Mouse (Mus musculus) thymus, adult 18-20 months (tissue): Measurements from ENCODE around the gene Crlf1.

ENCODE experiments used
- DNase-seq, 2 experiments: peaks; one replicate each; pipeline ENCODE4 v3.0.0; 2022; ENCODE audit warnings: mixed read lengths in 2 of 2

The Crlf1 gene

DNA sequence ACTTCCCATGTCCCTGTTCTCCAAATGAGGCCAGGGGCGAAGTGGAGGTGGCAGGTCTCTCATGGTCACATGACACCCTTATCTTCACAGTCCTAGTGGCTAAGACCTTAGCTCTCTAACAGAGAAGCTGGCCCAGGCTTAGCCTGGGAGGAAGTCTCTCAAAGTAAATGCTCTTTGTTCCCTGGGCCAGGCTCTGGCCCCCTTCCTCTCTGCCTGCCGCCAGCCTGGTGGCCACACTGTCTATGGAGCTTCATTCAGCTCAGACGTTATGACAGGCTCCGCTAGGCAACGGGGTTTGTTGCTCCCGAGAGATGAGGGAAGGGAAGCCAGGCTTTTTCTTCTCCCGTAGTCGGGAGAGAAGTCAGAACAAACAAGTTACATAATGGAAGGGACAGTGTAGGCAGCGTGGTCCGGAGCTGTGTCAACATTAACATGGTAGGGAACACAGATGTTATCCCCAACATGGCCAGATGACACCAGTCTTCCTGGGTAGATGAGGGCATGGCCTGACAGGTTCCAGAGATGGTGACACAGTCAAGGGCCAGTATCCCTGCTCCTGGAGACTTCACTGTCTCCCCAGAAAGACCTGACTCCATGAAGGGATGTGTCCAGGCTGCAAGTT, 23.6 kb upstream of the Crlf1 start:
- DNase-seq = no peak

DNA sequence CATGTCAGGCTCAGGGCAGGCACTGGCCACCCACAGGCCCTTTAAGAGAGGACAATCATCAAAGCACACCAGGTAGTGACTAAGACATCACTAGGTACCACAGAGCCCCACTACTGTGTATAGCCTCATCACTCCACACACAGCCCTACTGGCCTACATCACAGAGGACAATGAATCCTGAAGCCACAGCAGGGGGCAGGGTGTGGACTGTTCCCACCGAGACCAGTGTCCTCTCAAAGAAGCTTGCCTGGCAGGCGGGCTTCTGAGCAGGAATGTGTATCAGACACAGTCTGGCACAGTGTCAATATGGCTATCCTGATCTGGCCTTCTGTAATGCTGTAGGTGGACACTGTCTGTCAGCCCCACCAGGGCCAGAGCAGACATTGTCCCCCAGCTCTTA, 23.0 kb upstream of the Crlf1 start:
- no peak for DNase-seq

DNA sequence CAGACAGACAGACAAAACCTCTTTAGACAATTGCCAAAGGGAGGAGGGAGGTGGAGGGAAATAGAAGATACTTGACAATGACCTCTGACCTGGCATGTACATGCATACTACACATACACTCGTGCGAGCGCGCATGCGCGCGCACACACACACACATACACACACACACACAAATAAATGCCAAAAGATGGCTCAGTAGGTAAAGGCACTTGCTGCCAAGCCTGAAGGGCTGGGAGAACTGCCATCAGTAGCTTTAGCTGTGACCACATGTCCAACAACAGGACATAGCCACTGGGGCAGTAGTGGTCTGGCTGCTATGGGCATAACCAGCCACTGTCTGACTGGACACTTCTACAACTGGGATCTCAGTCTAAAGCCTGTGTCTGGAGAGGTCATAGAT, 21.1 kb upstream of the Crlf1 start:
- DNase-seq = no peak

DNA sequence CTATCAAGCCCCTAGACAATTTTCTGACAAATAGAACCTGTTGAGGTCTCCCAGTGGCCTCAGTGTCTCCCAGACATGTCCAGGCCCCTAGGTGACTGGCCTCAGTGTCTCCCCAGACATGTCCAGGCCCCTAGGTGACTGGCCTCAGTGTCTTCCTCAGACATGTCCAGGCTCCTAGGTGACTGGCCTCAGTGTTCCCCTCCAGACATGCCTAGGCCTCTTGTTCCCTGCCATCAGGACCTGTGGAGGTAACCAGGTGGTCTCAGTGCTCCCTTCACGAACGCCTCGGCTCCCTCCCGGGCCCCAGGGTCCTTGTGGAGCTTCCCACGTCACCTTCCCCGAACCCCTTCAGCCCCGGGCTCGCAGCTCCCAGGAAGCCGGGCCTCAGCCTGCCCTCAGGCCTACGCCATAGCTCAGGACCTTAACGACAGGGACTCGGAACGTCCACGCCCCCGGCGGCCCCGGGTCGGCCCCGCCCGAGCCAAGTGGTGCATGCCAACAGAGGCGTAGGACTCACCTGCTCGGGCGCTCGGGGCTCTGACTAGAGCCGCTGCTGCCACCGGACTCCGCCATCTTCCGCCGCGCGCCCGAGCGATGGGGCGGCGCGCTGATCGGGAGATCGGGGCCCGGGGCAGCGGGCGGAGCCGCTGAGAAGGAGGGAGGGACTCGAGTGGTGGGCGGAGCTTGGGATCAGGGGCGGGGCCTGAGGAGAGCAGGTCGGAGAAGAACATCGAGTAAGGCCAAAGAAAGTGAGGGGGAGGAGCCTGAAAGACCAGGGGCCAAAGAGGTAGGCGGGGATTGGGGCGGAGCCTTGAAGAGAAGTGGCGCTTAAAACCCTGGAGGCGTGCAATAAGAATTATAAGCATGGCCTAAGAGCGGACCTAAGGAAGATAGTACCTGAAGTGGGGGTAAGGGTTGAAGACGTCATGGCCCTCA, 16.4 kb upstream of the Crlf1 start, which contains the start of gene Klhl26:
Gene Klhl26, minus strand, starts transcription at position 636 of the 936 bp plus-strand sequence.
- peak; percentile 85 to 89 for DNase-seq

DNA sequence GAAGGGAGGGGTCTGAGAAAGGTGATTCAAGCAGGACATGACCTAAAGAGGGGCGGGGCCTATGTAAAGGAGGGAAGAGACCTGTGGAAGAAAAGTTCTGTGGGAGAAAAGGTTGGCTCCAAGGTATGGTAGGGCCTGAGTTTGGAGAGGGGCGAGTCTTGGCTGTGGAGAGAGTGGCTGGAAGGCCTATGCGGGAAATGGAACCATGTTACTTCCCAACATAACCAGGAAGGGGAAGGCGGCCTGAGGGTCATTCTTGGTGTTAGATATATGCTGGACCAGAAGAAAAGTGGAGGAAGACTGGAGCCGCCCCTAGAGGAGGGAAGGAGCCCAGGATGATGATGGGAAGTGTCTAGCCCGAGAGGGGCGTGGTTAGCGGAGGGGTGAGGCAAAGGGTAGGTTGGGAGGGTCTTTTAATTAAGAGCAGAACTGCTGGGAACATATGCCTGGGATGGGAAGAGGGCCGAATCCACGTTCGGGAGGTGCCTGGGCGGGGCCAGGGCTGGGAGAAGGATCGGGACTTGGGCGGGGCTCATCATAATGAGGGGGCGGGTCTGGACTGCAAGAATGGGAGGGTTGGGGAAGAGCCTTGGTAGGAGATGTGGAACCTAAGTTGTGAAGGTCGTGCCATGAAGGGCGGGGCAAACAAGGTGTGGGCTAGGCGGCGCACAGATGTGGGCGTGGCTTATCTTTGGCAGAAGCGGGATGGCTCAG, 15.5 kb upstream of the Crlf1 start:
- no peak for DNase-seq

DNA sequence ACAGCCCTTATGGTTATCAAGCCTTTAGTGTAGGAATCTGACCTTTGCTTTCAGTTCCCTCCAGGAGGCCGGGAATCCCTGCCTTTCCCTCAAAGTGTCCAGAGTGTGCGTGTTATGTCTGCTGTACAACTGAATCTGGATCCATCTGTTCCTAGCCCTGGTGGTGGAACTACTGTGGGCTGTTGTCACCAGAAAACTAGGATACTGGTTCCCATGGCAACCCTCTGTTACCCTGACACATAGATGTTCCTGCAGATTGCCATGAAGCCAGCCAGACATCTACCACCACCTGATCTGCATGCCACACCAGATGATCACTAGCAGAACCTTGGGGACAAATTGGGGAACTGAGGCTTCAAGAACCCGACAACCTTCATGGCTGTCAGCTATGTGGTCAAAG, 11.1 kb upstream of the Crlf1 start:
- no peak for DNase-seq

DNA sequence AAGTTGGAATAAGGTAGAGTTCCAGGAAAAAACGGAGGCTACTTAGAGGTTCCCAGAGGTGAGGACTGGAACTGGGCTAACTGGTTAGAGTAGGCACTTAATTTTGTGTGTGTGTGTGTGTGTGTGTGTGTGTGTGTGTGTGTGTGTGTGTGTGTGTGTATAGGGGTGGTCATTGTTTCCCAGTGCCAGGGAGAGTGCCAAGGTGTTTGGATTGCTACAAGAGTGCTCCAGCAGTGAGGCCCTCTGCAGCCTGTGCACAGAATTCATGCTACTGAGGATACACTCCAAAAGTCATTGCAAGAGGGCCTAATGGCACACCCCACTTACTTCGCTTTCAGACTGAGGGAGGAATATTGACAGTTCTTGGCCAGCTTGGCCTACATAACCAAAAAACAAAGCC, 10.0 kb upstream of the Crlf1 start:
- DNase-seq = no peak

DNA sequence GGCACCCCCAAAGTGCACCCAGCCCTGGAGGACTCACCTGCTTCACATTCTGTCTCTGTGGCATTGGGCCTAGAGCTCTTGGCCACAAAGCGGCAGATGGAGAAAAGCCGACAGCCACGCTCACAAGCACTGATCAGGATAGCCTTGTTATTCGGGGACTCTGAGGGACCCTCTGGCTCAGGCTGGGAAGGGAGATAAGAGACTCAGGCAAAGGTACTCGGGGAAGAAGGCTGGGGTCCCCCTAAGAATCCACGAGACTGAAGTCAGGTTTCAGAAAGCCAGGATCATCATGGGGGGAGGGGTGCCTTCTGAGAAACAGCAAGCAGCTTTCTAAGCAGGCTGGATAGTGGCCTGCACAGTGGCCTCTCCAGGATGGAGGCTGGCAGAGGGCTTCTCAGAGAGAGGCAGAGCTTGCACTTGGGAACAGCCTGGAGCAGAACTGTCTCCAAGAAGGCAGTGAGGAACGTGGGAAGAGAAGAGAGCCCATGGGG, 6.7 kb upstream of the Crlf1 start:
- DNase-seq = no peak

DNA sequence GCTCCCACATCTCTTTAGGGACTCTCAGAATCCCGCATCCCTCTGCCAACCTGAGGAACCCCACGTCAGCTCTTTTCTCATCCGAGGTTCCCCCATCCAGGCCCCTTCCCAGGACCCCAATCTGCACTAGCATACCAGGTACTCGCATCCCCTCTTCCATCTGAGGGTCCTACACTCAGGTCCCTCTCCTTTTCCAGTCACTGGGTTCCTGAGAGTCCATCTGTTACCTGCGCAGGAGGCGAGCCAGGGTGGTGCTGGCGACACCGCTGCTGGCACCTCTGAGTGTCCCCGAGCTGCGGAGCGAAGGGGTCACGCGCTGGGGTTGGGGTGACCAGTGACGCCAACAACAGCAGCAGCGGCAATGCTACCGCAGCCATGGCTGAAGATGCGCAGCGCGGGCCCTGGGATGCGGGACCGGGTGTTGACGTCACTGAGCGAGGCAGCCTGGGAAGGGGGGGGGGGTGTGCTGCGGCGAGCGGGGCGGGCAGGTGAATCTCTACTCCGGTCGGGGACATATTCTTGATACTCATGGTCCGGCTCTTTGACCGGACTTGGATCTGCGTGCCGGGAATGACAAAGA, 5.9 kb upstream of the Crlf1 start, which contains the start of gene Tmem59l:
Gene Tmem59l, minus strand, starts transcription at position 418 of the 580 bp plus-strand sequence.
- no peak for DNase-seq

DNA sequence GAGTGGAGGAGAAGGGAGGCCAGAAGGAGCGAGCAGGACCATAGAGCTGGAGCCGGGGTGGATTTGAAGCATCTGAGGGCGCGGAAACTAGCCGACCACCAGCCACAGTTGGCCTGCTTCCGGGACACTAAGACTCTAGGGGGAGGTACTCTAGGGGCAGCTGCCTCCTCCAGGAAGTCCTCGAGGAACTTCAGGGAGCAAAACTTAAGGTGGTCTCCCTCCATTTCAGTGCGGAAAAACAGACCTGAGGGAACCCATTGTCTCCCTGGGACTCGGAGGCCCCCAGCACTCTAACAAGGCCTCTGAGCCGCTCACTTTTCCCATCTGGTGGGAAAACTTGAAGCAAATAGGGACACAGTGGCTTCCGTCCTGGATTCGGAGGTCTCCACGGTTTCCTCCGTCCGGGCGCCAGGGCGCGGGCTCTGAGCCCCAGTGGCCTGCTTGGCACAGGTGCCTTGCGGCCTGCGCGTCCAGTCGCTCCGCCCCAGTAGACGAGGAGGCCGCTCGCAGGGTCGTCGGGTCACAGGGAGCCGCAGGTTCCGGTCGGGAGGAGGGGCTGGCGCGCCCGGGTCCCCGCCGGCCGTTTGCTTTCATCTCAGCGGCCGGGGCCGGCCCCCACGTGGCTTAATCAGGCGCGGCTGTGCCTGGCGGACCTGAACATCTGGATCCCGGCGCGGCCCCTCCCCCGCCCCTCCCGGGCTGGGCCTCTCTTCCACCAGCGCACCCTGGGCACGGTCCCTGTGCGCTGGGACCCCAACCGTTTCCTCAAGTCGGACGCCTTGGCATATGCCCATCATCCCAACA, 4.8 kb upstream of the Crlf1 start:
- no peak for DNase-seq

DNA sequence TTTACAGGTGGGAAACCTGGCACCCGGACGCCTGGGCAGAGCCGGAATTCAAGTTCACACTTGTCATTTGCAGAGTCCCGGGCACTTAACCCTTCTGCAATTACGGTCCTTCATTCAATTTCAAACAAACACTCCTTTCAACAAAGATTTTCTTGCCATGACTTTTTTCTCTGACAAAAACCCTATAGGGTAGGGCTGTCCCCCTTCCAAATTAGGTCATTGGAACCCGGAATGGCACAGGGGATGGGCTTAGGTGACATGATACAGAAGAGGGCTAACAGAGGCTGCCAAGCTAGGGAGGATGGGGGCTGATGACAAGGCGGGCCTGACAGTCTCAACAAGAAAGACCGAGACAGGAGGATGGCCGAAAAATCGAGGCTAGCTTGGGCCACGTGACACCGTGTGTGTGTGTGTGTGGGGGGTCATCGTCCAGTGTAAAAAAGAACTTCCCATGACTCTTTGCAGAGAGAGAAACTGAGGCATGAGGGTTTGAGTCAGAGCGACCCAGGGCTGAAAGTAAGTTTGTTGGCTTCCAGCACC, 4.0 kb upstream of the Crlf1 start:
- DNase-seq = no peak

DNA sequence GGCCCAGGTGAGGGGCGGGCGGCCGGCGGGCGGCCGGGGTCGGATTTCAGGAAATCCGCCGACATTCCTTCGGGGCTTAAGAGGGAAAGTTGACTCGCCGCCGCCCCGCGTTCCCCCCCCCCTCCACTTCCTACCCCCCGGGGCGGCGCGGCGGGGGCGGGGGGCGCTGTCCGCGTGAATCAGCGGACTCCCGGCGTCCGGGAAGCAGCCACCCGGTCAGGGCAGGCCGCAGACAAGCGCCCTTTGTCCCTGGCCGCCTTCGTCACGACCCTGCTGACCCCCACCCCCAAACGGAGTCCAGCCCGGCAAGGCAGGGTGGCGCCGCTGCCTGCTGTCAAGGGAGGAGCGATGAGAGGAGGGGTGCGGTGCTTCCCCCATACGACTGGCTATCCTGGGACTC, 3.4 kb upstream of the Crlf1 start:
- no peak for DNase-seq

DNA sequence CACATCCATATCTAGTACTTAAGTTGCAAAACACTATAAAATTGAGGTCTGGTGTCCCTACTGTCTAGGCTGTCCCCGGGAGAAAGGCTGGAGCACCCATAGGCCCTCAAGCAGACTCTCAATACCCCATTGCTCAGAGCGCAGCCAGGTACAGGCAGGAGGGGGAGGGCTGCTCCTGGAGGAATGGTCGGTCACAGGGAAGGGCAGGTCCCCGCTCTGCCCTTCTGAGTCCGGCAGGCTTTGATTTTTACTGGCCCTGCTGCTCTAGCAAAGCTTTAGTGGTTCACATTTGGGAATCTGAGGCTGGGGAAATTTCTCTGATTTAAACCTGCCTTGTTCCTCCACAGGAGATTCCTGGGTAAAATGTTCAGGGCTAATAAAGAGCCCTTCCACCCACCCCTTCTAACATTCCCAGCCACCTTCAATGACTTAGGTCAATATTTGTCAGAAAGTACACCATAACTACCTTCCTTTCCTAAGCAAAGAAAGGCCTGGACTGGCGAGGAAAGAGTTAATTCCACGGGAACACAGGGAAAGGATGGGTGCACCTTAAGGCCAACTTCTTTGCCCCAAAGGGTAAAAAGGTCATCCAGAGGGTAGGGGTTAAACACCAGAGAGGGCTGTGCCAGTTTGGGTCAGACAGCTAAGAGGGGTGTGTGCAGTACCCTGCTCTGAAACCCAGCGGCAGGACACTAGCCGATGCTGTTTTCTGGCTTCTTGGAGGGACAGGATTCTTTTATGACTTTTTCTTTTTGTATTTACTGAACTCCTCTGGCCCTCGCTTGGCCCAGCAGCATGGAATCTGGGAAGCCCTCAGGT, 2.7 kb upstream of the Crlf1 start:
- no peak for DNase-seq

DNA sequence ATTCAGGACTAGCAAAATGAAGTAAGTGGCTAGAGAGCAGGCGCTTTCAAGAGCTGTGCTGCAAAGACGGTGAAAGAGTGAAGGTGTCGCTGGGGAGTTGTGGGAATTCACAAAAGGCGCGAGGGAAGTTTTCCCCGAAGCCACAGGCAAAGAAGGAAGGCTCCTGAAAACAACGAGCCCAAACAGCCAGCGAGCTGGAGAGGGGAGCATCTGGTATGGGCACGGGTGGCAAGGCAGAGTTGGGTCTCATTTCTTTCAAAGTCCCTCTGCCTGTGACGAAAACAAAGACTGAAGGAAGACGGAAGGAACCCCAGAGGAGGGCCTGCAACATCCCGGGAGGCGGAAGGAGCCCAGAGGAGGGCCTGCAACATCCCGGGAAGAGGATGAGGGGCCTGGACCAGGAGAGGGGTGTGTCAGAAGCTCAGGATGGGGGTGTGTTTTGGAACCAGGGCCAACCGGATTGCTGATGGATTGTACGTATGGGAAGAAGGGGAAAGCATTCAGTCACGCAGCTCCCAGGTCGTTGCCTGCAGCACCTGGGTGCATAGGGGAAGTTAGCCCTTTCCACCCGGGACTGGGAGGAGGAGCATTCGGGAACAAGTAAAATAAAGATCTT, 2.0 kb upstream of the Crlf1 start:
- DNase-seq = no peak

DNA sequence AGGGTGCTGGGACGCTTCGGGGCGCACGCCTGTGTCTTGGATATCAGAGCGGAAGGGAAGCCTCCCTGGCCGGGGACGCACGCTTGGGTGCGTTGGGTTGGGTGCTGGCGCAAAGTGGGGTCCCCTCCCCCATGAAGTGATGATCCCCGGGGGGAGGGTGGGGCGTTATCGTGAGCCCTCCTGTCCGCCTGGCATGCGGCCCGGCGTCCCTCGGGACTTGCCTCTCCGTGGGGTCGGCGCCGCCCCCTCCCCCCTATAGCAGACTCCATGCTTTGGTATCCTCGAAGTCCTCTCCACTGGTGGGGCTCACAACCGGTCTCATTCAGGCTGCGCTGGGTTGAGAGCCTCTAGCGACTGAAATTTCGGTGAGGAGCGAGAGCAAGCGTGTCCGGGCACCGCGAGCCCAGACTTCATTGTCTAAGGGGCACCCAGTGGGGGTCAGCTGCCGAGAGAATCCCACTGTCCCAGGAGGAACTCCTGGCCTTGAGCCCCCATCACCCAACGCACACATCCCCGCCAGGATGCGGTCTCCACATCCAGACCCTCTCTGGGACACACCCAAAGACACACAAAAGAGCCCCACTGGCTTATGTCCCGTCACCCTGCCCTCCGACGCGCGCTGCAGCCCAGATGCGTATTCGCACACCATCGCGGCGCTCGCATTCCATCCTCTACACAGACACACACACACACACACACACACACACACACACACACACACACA, 896 bp downstream of the Crlf1 start:
- DNase-seq = no peak

DNA sequence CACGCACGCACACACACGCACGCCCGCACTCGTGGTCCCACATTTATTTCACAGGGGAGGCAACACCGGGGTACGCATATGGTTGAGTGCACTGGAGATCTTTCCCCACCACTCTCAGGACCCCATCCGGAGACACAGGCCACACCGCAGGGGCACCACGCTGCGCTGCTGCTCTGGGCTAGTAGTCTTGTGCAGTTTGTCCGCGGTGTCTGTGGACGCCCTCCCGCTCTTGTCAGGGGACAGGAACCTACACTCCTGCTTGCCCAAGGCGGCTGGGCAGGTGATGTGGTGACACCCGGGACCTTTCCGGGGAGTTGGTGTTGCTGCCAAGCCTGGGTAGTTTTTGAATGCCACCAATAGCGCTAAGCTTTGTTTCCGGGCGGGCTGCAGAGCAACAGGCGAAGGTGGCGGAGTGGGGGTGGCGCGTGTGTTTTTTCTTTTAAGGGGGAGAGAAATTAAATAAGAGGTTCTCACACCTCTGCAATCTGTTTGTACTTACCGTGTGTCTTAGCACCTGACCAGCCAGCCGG, 1.5 kb downstream of the Crlf1 start:
- DNase-seq = no peak

DNA sequence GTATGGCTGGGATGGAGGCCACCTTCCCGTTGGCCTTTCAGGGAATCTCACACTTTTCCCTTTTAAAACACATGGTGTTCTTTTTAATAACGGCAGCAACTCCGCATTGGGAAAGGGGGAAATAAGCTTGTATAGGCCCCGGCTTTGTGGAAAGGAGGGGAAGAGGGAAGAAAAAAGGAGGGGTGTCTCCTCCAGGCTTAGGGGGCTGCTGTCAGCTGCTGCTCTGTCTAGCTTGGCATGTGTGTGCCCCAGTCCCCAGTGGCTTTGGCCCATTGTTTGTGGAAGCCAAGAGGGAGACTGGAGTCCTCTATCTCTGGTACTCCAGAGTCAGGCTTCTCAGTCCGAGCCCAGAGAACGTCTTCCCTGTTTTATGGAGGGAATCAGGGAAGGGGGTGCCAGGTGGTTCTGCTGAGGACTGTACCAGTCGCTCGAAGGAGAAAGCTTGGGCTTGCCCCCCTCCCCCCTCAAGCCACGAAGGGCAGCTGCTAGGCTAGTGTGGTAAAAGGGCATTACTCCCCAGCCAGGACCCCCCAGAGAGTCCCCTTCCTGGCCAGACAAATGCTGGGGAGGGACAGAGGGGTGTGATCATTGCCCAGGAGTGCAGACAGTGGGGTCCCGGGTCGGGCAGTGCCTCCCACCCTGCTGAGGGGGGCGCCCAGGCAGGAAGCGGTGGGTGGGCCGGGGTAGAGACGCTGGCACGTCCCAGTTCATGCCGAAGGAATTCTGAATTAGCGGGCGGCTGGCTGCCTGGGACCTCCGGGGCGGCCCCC, 2.2 kb downstream of the Crlf1 start:
- no peak for DNase-seq

DNA sequence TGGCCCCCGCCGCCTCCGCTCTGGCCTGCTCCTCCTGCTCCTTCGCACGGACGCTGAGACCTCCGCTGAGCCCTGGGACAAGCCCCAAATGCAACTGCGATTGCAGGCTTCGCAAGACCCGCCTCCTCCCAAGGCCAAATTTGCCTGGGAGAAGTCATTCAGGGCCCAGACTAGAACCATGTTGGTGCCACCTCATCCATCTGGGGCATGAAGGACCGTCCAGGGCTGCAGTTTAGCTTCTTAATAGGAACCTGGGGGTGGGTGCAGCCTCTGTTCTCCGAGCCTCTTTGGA, 2.8 kb downstream of the Crlf1 start:
- DNase-seq = no peak
